Mouse (Mus musculus) kidney, adult 2 months (tissue): Measurements from ENCODE around the gene Lrmp.

Source experiments
- CTCF ChIP-seq: fragments of 200-500 bp; conservative IDR thresholded peaks from 2 replicates; pipeline ENCODE4 v1.5.1; 2011; ENCODE audit warnings: low read depth, mild to moderate bottlenecking, control low read depth, low read length, moderate library complexity, mixed read lengths; ENCODE audit not compliant: insufficient read depth, insufficient read length
- POLR2A ChIP-seq: fragments of 200-500 bp; IDR thresholded peaks from one replicate; pipeline ENCODE4 v1.6.1; 2011; ENCODE audit warnings: low read depth, low read length, control low read depth

- no peak for TF ChIP-seq CTCF
- TF ChIP-seq POLR2A = no peak
Measured at GRCm38 (mm10) chr6:145075088-145075547, 40.3 kb upstream of the Lrmp start.
